Mouse (Mus musculus) midbrain, embryonic 11.5 days (tissue): ENCODE results near the gene Klc2. TPM values are rescaled to one million over a fixed set of nuclear protein-coding genes. Genes with fewer than 3 reads are reported as not detected.

Source experiments
- ATAC-seq: fragments of 200-750 bp; cut with Nextera tagmentation; 2 replicates; pipeline ENCODE4 v1.8.0; 2017; ENCODE audit warnings: moderate TSS enrichment, moderate library complexity; ENCODE audit not compliant: low FRiP score
- DNase-seq: peaks from one replicate; pipeline ENCODE4 v3.0.0; 2015; ENCODE audit warnings: low spot score; ENCODE audit errors: missing footprints
- H3K27ac ChIP-seq: fragments of 300-500 bp; sonication (generic); 2 replicates; pipeline ENCODE4 v1.5.1; 2014; ENCODE audit warnings: low read depth, low read length
- H3K27me3 ChIP-seq: fragments of 300-500 bp; sonication (generic); 2 replicates; pipeline ENCODE4 v1.6.1; 2014; ENCODE audit warnings: mild to moderate bottlenecking, low read length, moderate library complexity, mixed read lengths; ENCODE audit not compliant: control insufficient read depth, insufficient read depth
- H3K36me3 ChIP-seq: fragments of 300-500 bp; sonication (generic); 2 replicates; pipeline ENCODE4 v1.6.1; 2014; ENCODE audit warnings: mild to moderate bottlenecking, low read length, moderate library complexity, mixed read lengths; ENCODE audit not compliant: control insufficient read depth, insufficient read depth
- H3K4me1 ChIP-seq: fragments of 300-500 bp; sonication (generic); 2 replicates; pipeline ENCODE4 v1.6.1; 2014; ENCODE audit warnings: low read length; ENCODE audit not compliant: control insufficient read depth, insufficient read depth
- H3K4me2 ChIP-seq: fragments of 300-500 bp; sonication (generic); 2 replicates; pipeline ENCODE4 v1.6.1; 2014; ENCODE audit warnings: mild to moderate bottlenecking, moderate library complexity
- H3K4me3 ChIP-seq: fragments of 300-500 bp; sonication (generic); 2 replicates; pipeline ENCODE4 v1.5.1; 2014; ENCODE audit warnings: low read depth, low read length
- H3K9ac ChIP-seq: fragments of 300-500 bp; sonication (generic); 2 replicates; pipeline ENCODE4 v1.6.1; 2014; ENCODE audit warnings: low read length
- H3K9me3 ChIP-seq: fragments of 300-500 bp; sonication (generic); 2 replicates; pipeline ENCODE4 v1.6.1; 2016; ENCODE audit warnings: low read length; ENCODE audit not compliant: control insufficient read depth
- WGBS: fragments of 180-500 bp; shearing (Covaris S2); extraction: QIAGEN DNeasy Blood & Tissue Kit; methylation state at CpG from one replicate; pipeline ENCODE4 v1.1.7; 2014; 5-methylcytosine and 5-hydroxymethylcytosine counted together
- polyA plus RNA-seq: library from polyadenylated mRNA; unstranded; fragments of >200 nt; fragmentation: Nextera tagmentation; extraction: Ambion mirVana; gene quantifications from 2 replicates; pipeline ENCODE4 v1.2.1, GENCODE M21; 2014

The Klc2 gene
- polyA plus RNA-seq, 1 experiment from 2014 or later: 25.0 TPM

GRCm38 (mm10) chr19:5062446-5062845 lies 55.9 kb downstream of the Klc2 start:
- H3K4me3 ChIP-seq: no peak overlapping the region
- ATAC-seq: no peak
- no peak for DNase-seq
- H3K36me3 ChIP-seq: no peaks in the 10 kb centered on the region
- WGBS: 84% methylated on average over 6 of the region's 6 CpGs
- no peak overlapping the region for H3K4me2 ChIP-seq
- no peak overlapping the region for H3K27ac ChIP-seq
- peaks cover 5% of the 10 kb centered on the region; the same call in 1 of the 2 replicates for H3K27me3 ChIP-seq
- H3K4me1 ChIP-seq: peaks cover 8% of the 10 kb centered on the region
- H3K9ac ChIP-seq: no peak overlapping the region
- no peaks in the 10 kb centered on the region for H3K9me3 ChIP-seq

GRCm38 (mm10) chr19:5062041-5062440 lies 56.3 kb downstream of the Klc2 start:
- 0 out of 2 replicates have a peak, but pooled peaks cover 2% of the 10 kb centered on the region for H3K27me3 ChIP-seq
- H3K4me3 ChIP-seq: no peak overlapping the region
- ATAC-seq (no peak), DNase-seq (no peak)
- H3K4me1 ChIP-seq: peaks cover 8% of the 10 kb centered on the region; the same call in 1 of the 2 replicates
- no peaks in the 10 kb centered on the region for H3K36me3 ChIP-seq
- no peaks in the 10 kb centered on the region for H3K9me3 ChIP-seq
- H3K4me2 ChIP-seq: no peak overlapping the region
- no peak overlapping the region for H3K27ac ChIP-seq
- H3K9ac ChIP-seq: no peak overlapping the region
- WGBS: 91% methylated on average over 5 of the region's 5 CpGs

GRCm38 (mm10) chr19:5060365-5061330 lies 57.7 kb downstream of the Klc2 start:
- DNase-seq (no peak), ATAC-seq (no peak)
- 41% methylated on average over 5 of the region's 5 CpGs for WGBS
- Histone ChIP-seq H3K9ac (no peak overlapping the region), H3K36me3 (no peaks in the 10 kb centered on the region), H3K27me3 (no peaks in the 10 kb centered on the region), H3K4me1 (peaks cover 8% of the 10 kb centered on the region; the same call in 1 of the 2 replicates), H3K4me3 (no peak overlapping the region), H3K4me2 (no peak overlapping the region), H3K9me3 (no peaks in the 10 kb centered on the region), H3K27ac (no peak overlapping the region)

- Histone ChIP-seq H3K4me3 (no peak overlapping the region), H3K9me3 (no peaks in the 10 kb centered on the region), H3K36me3 (no peaks in the 10 kb centered on the region), H3K27ac (no peak overlapping the region), H3K4me2 (no peak overlapping the region), H3K4me1 (peaks cover 8% of the 10 kb centered on the region; the same call in 1 of the 2 replicates), H3K27me3 (no peaks in the 10 kb centered on the region), H3K9ac (no peak overlapping the region)
- ATAC-seq (peak; percentile 47; the same call in 1 of the 2 replicates), DNase-seq (no peak)
- 13% methylated on average over 10 of the region's 10 CpGs for WGBS
Measured at GRCm38 (mm10) chr19:5058801-5059771, 59.3 kb downstream of the Klc2 start.

- no peak overlapping the region for H3K9ac ChIP-seq
- DNase-seq: no peak
- ATAC-seq: no peak
Measured at GRCm38 (mm10) chr19:5057876-5058775, 60.2 kb downstream of the Klc2 start.

More at GRCm38 (mm10) chr19:5057876-5058775, 60.2 kb downstream of the Klc2 start:
- peaks cover 8% of the 10 kb centered on the region; the same call in 1 of the 2 replicates for H3K4me1 ChIP-seq
- no peak overlapping the region for H3K4me2 ChIP-seq
- peaks cover 8% of the 10 kb centered on the region for H3K27me3 ChIP-seq
- H3K27ac ChIP-seq: no peak overlapping the region
- no peak overlapping the region for H3K4me3 ChIP-seq
- 25% methylated on average over 16 of the region's 16 CpGs for WGBS
- no peaks in the 10 kb centered on the region for H3K9me3 ChIP-seq
- H3K36me3 ChIP-seq: no peaks in the 10 kb centered on the region

Other genes starting within 250 kb of the Klc2 start
- gene Actn3, start 240.7 kb downstream of the Klc2 start, polyA plus RNA-seq: 0.86 and 1.2 TPM in 2 replicates
- 12.4 and 13.3 TPM in 2 replicates for gene Zdhhc24, start 239.9 kb downstream of the Klc2 start, polyA plus RNA-seq
- 6.5 and 7.8 TPM in 2 replicates for gene Bbs1, start 211.9 kb downstream of the Klc2 start, polyA plus RNA-seq
- 153 and 159 TPM in 2 replicates for gene Dpp3, start 190.3 kb downstream of the Klc2 start, polyA plus RNA-seq
- gene Peli3, start 175.4 kb downstream of the Klc2 start, polyA plus RNA-seq: 1.3 and 1.5 TPM in 2 replicates
- gene Mrpl11, start 156.4 kb downstream of the Klc2 start, polyA plus RNA-seq: 157 and 158 TPM in 2 replicates
- gene Npas4, start 128.2 kb downstream of the Klc2 start, polyA plus RNA-seq: 0.04 TPM in 1 of 2 replicates, not detected in the other
- 4.2 TPM in 2 replicates for gene Slc29a2, start 94.7 kb downstream of the Klc2 start, polyA plus RNA-seq
- 40.1 and 41.7 TPM in 2 replicates for gene B4gat1, start 79.7 kb downstream of the Klc2 start, polyA plus RNA-seq
- gene AC124502.3, start 79.7 kb downstream of the Klc2 start, polyA plus RNA-seq: 1.6 TPM in 2 replicates
- gene Brms1, start 77.2 kb downstream of the Klc2 start, polyA plus RNA-seq: 66.1 and 68.4 TPM in 2 replicates
- 0.63 and 1.4 TPM in 2 replicates for gene Rin1, start 68.1 kb downstream of the Klc2 start, polyA plus RNA-seq
- gene Cd248, start 50.5 kb downstream of the Klc2 start, polyA plus RNA-seq: 26.7 and 32.2 TPM in 2 replicates
- 1.3 TPM in 2 replicates for gene Tmem151a, start 33.0 kb downstream of the Klc2 start, polyA plus RNA-seq
- gene Yif1a, start 30.0 kb downstream of the Klc2 start, polyA plus RNA-seq: 70.4 and 80.6 TPM in 2 replicates
- gene Cnih2, start 20.0 kb downstream of the Klc2 start, polyA plus RNA-seq: 106 and 115 TPM in 2 replicates
- 214 and 231 TPM in 2 replicates for gene Rab1b, start 11.5 kb downstream of the Klc2 start, polyA plus RNA-seq
- 24.8 and 26.1 TPM in 2 replicates for gene Pacs1, start 154.6 kb upstream of the Klc2 start, polyA plus RNA-seq
- gene Sf3b2, start 176.9 kb upstream of the Klc2 start, polyA plus RNA-seq: 377 and 399 TPM in 2 replicates
- gene Gal3st3, start 179.8 kb upstream of the Klc2 start, polyA plus RNA-seq: 15.6 TPM in 2 replicates
- not detected in 2 replicates for gene Catsper1, start 217.2 kb upstream of the Klc2 start, polyA plus RNA-seq
- gene Cst6, start 231.0 kb upstream of the Klc2 start, polyA plus RNA-seq: 1.0 and 2.1 TPM in 2 replicates
- gene Eif1ad, start 248.2 kb upstream of the Klc2 start, polyA plus RNA-seq: 68.1 and 73.9 TPM in 2 replicates
- 477 and 512 TPM in 2 replicates for gene Banf1, start 248.6 kb upstream of the Klc2 start, polyA plus RNA-seq